Mouse (Mus musculus): ENCODE measurements around the gene Nbeal2.

Gene Nbeal2

GRCm38 (mm10) chr9:110617081-110617480, 36.9 kb downstream of the Nbeal2 start:
- no peak for DNase-seq (ENCODE audit: extremely low read depth, low read depth)

- DNase-seq (ENCODE audit: extremely low read depth, low read depth): no peak
Measured at GRCm38 (mm10) chr9:110611471-110611870, 42.5 kb downstream of the Nbeal2 start.

GRCm38 (mm10) chr9:110583521-110583920, 70.4 kb downstream of the Nbeal2 start:
- DNase-seq (ENCODE audit: extremely low read depth, low read depth): no peak

- DNase-seq (ENCODE audit: extremely low read depth, low read depth): no peak
Measured at GRCm38 (mm10) chr9:110582161-110582560, 71.8 kb downstream of the Nbeal2 start.

All from MEL-GATA-1-ER (cell line).